Comparison of ENCODE assay signal across 11 mouse cellular contexts in genomic region chr2:34026566-34027360, GRCm38 (mm10).
A peak's percentile ranks its signal among the peaks of the same experiment; 100 is the strongest.
DNase-seq lines count a peak whose midpoint lies in the region; ATAC-seq and TF ChIP-seq lines count a peak whose summit lies in the region.
"Had no signal": no experiment of that assay in that cellular context is flagged by ENCODE, and none has a peak within 500 bp of the region (broad histone marks: within the 10 kb centered on the region; RNA-seq: fewer than 3 reads in every experiment).

No protein-coding gene starts in this region.

- no peaks in the 10 kb centered on the region for H3K27me3 ChIP-seq in kidney, embryonic 16.5 days (ENCODE audit: insufficient read depth, low read length)
- no peaks in the 10 kb centered on the region for H3K27me3 ChIP-seq in kidney, embryonic 15.5 days
- H3K27me3 ChIP-seq in hindbrain, postnatal 0 days (ENCODE audit: insufficient read depth, low read length): no peaks in the 10 kb centered on the region
- no peaks in the 10 kb centered on the region for H3K27me3 ChIP-seq in midbrain, embryonic 15.5 days (replicated peaks)

- 80% methylated on average over 16 of the region's 16 CpGs for WGBS in kidney, embryonic 16.5 days
- 85% methylated on average over 16 of the region's 16 CpGs for WGBS in kidney, embryonic 15.5 days
- WGBS in hindbrain, postnatal 0 days: 69% methylated on average over 16 of the region's 16 CpGs
- WGBS in midbrain, embryonic 15.5 days: 81% methylated on average over 16 of the region's 16 CpGs

- no peak overlapping the region for H3K27ac ChIP-seq in kidney, embryonic 16.5 days (ENCODE audit: low read length)
- H3K27ac ChIP-seq in kidney, embryonic 15.5 days: no peak overlapping the region
- H3K27ac ChIP-seq in hindbrain, postnatal 0 days: peak overlapping the region; percentile 48; the same call in 1 of the 2 replicates
- H3K27ac ChIP-seq in midbrain, embryonic 15.5 days: peak overlapping the region; percentile 65
- no peak overlapping the region for H3K27ac ChIP-seq in left cerebral cortex, adult 2 months
- H3K27ac ChIP-seq: liver, embryonic 15.5 days had no signal

- H3K4me3 ChIP-seq in kidney, embryonic 16.5 days (ENCODE audit: low read length): no peak overlapping the region
- H3K4me3 ChIP-seq in kidney, embryonic 15.5 days (replicated peaks): no peak overlapping the region
- H3K4me3 ChIP-seq in hindbrain, postnatal 0 days (ENCODE audit: low read length): no peak overlapping the region
- H3K4me3 ChIP-seq in midbrain, embryonic 15.5 days: no peak overlapping the region
- H3K4me3 ChIP-seq in left cerebral cortex, adult 2 months: no peak overlapping the region
- H3K4me3 ChIP-seq: liver, embryonic 15.5 days had no signal

- peak; percentile 43 for TF ChIP-seq CTCF in hindbrain, postnatal 0 days (IDR thresholded peaks at IDR 0.05; ENCODE audit: low read depth)
- no peak; the same call in 1 of the 2 replicates for TF ChIP-seq CTCF in left cerebral cortex, adult 2 months (IDR thresholded peaks at IDR 0.05)

- DNase-seq in ZHBTc4 (ENCODE audit: low read depth, low spot score): peak; percentile 41
- no peak for DNase-seq in hindbrain, postnatal 0 days (ENCODE audit: low spot score)
- DNase-seq in left cerebral cortex, adult 2 months (ENCODE audit: extremely low spot score in 1 of 2, low spot score in 2 of 2): no peak
- DNase-seq in natural killer cell, adult 2 months (ENCODE audit: low spot score in 2 of 2): no peak
- no peak for DNase-seq in kidney, adult 11 months
- DNase-seq: right cerebral cortex, postnatal 14 days had no signal

- no peak overlapping the region for H3K9ac ChIP-seq in kidney, embryonic 16.5 days (replicated peaks; ENCODE audit: low read length)
- H3K9ac ChIP-seq in kidney, embryonic 15.5 days: no peak overlapping the region
- H3K9ac ChIP-seq in hindbrain, postnatal 0 days (replicated peaks; ENCODE audit: low read length): no peak overlapping the region
- no peak overlapping the region for H3K9ac ChIP-seq in midbrain, embryonic 15.5 days
- H3K9ac ChIP-seq: liver, embryonic 15.5 days had no signal

- no peaks in the 10 kb centered on the region for H3K36me3 ChIP-seq in kidney, embryonic 16.5 days (ENCODE audit: insufficient read depth, low read length)
- no peaks in the 10 kb centered on the region for H3K36me3 ChIP-seq in kidney, embryonic 15.5 days
- no peaks in the 10 kb centered on the region for H3K36me3 ChIP-seq in hindbrain, postnatal 0 days (ENCODE audit: insufficient read depth, low read length)
- H3K36me3 ChIP-seq in midbrain, embryonic 15.5 days (replicated peaks): no peaks in the 10 kb centered on the region
- H3K36me3 ChIP-seq: G1E; liver, embryonic 15.5 days had no signal

- H3K4me1 ChIP-seq in kidney, embryonic 16.5 days (ENCODE audit: insufficient read depth, low read length): peaks cover 17% of the 10 kb centered on the region
- H3K4me1 ChIP-seq in kidney, embryonic 15.5 days: peaks cover 33% of the 10 kb centered on the region
- peaks cover 21% of the 10 kb centered on the region for H3K4me1 ChIP-seq in hindbrain, postnatal 0 days (ENCODE audit: insufficient read depth, low read length)
- H3K4me1 ChIP-seq in midbrain, embryonic 15.5 days: peaks cover 34% of the 10 kb centered on the region
- H3K4me1 ChIP-seq: liver, embryonic 15.5 days had no signal

- intact Hi-C loops in left cerebral cortex, adult 2 months (cut with DNase I): no loop called here

- H3K4me2 ChIP-seq in kidney, embryonic 16.5 days (replicated peaks; ENCODE audit: low read depth, low read length): no peak overlapping the region
- no peak overlapping the region for H3K4me2 ChIP-seq in kidney, embryonic 15.5 days
- 0 out of 2 replicates have a peak overlapping the region, but pooled peaks have one; percentile 23 for H3K4me2 ChIP-seq in hindbrain, postnatal 0 days (ENCODE audit: low read depth, low read length)
- H3K4me2 ChIP-seq in midbrain, embryonic 15.5 days: no peak overlapping the region
- H3K4me2 ChIP-seq: liver, embryonic 15.5 days had no signal

- 0 out of 2 replicates have a peak, but pooled peaks have one; percentile 37 for ATAC-seq in kidney, embryonic 16.5 days (ENCODE audit: low FRiP score, low TSS enrichment)
- no peak for ATAC-seq in kidney, embryonic 15.5 days (replicated peaks; ENCODE audit: low FRiP score)
- ATAC-seq in hindbrain, postnatal 0 days: peak; percentile 46; the same call in 1 of the 2 replicates
- peak; percentile 41; the same call in 1 of the 2 replicates for ATAC-seq in midbrain, embryonic 15.5 days (replicated peaks)

- H3K9me3 ChIP-seq in kidney, embryonic 16.5 days (ENCODE audit: low read length): peaks cover 2% of the 10 kb centered on the region; the same call in 1 of the 2 replicates
- H3K9me3 ChIP-seq in kidney, embryonic 15.5 days (replicated peaks): peaks cover 2% of the 10 kb centered on the region; the same call in 1 of the 2 replicates
- H3K9me3 ChIP-seq in hindbrain, postnatal 0 days (ENCODE audit: low read length): no peaks in the 10 kb centered on the region
- no peaks in the 10 kb centered on the region for H3K9me3 ChIP-seq in midbrain, embryonic 15.5 days
- H3K9me3 ChIP-seq: liver, embryonic 15.5 days had no signal

Comparison
In these comparisons a context has a peak if more than half of its experiments do, and no peak if none do; other contexts are left out.
1. H3K27ac ChIP-seq: peak in hindbrain, postnatal 0 days (single experiment) and midbrain, embryonic 15.5 days (single experiment); none in kidney, embryonic 16.5 days (single experiment), kidney, embryonic 15.5 days (single experiment) and left cerebral cortex, adult 2 months (single experiment).